Mouse (Mus musculus): ENCODE data around the gene Atp7b. TPM values are rescaled to one million over a fixed set of nuclear protein-coding genes. Genes with fewer than 3 reads are reported as not detected.

The Atp7b gene
- polyA plus RNA-seq, 1 experiment, result not detected

- Histone ChIP-seq H3K4me3 (ENCODE audit: insufficient read depth, low read depth, low read length) (no peak overlapping the region), H3K4me1 (ENCODE audit: control insufficient read depth, insufficient read depth, insufficient read length, low read length) (no peaks in the 10 kb centered on the region), H3K27ac (replicated peaks; ENCODE audit: low read depth, low read length) (no peak overlapping the region)
These were observed 64.9 kb downstream of the Atp7b start for GRCm38 (mm10) chr8:21995181-21995580.

- H3K27ac ChIP-seq (replicated peaks; ENCODE audit: low read depth, low read length), result no peak overlapping the region
- no peak overlapping the region for H3K4me3 ChIP-seq (ENCODE audit: insufficient read depth, low read depth, low read length)
- H3K4me1 ChIP-seq (ENCODE audit: control insufficient read depth, insufficient read depth, insufficient read length, low read length), result no peaks in the 10 kb centered on the region
These were observed 67.9 kb downstream of the Atp7b start for GRCm38 (mm10) chr8:21992184-21992583.

GRCm38 (mm10) chr8:21981664-21982337 is 78.3 kb downstream of the Atp7b start:
- Histone ChIP-seq H3K4me3 (ENCODE audit: insufficient read depth, low read depth, low read length) (no peak overlapping the region), H3K4me1 (ENCODE audit: control insufficient read depth, insufficient read depth, insufficient read length, low read length) (no peaks in the 10 kb centered on the region), H3K27ac (replicated peaks; ENCODE audit: low read depth, low read length) (no peak overlapping the region)

DNA sequence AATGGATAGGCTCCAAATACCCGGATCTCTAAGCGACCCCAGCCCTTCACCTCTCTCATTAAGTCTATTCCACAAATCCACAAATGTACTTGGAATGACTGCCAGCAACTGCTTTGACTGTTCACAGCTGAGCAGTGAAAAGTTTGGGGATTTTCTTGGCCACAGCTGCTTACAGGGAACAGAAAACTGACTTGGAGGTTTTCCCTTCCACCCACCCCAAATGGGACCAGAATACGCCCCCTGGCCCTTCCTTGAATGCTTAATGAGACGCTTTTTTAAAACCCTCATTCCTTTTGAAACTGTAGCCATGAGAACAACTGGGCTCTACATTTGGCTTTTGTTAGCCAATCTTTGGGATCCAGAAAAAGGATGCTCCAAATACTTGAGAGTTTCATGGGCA is 81.9 kb downstream of the Atp7b start:
- no peaks in the 10 kb centered on the region for H3K4me1 ChIP-seq (ENCODE audit: control insufficient read depth, insufficient read depth, insufficient read length, low read length)
- H3K27ac ChIP-seq (replicated peaks; ENCODE audit: low read depth, low read length), result no peak overlapping the region
- H3K4me3 ChIP-seq (ENCODE audit: insufficient read depth, low read depth, low read length), result no peak overlapping the region

DNA sequence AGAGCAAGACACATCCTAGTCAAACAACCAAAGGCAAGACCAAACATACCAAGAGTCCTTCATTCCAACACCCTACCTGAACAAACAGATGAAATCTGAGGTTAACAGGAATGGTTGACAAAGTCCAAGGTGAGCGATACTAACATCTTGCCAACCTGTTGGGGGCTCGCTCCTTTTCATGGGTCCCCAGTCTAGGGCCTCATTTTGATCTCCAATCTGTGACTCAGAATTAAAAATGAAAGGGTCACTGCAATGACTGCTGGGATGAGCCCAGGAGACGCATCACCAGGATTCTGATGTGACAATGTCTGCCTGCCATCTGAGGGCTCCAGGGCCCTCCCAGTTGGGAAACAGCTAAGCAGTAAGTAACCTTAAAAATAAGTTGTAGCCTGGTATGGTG is 90.6 kb downstream of the Atp7b start, which contains the start of gene Ccdc70:
Ccdc70 (plus strand) TSS at position 301 of the 400 bp plus-strand sequence.
- H3K27ac ChIP-seq (replicated peaks; ENCODE audit: low read depth, low read length), result no peak within 1 kb of the TSS
- H3K4me1 ChIP-seq (ENCODE audit: control insufficient read depth, insufficient read depth, insufficient read length, low read length), result no peaks in the 10 kb centered on the region
- H3K4me3 ChIP-seq (ENCODE audit: insufficient read depth, low read depth, low read length), result no peak within 1 kb of the TSS

DNA sequence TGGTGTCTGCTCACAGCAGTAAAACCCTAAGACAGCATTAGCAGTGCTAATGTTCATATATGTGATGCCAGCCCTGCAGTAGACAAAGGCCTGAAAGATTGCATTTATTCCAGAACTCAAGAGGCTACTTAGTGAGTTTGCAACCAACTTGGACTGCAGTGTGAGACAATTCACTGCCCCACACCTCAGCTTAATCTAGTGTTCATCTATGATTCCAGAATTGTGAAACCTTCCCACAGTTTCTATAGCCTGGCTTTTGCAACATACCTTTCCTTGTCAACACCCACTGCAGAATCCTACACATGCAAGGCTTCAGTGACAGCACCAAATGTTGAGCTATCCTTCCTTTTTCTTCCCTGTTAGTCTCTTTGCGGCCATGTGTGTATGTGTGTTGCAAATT is 93.5 kb downstream of the Atp7b start:
- no peak overlapping the region for H3K27ac ChIP-seq (replicated peaks; ENCODE audit: low read depth, low read length)
- H3K4me3 ChIP-seq (ENCODE audit: insufficient read depth, low read depth, low read length), result no peak overlapping the region
- H3K4me1 ChIP-seq (ENCODE audit: control insufficient read depth, insufficient read depth, insufficient read length, low read length), result no peaks in the 10 kb centered on the region

GRCm38 (mm10) chr8:21958414-21958813 is 101.7 kb downstream of the Atp7b start, which contains the start of gene Fam90a1a:
TSS of gene Fam90a1a (plus strand) at chr8:21958714.
- Histone ChIP-seq H3K27ac (replicated peaks; ENCODE audit: low read depth, low read length) (no peak within 1 kb of the TSS), H3K4me1 (ENCODE audit: control insufficient read depth, insufficient read depth, insufficient read length, low read length) (no peaks in the 10 kb centered on the region), H3K4me3 (ENCODE audit: insufficient read depth, low read depth, low read length) (no peak within 1 kb of the TSS)

- no peak overlapping the region for H3K27ac ChIP-seq (replicated peaks; ENCODE audit: low read depth, low read length)
- no peak overlapping the region for H3K4me3 ChIP-seq (ENCODE audit: insufficient read depth, low read depth, low read length)
- no peaks in the 10 kb centered on the region for H3K4me1 ChIP-seq (ENCODE audit: control insufficient read depth, insufficient read depth, insufficient read length, low read length)
These were observed 103.8 kb downstream of the Atp7b start for GRCm38 (mm10) chr8:21956336-21956735.

- no peak overlapping the region for H3K4me3 ChIP-seq (ENCODE audit: insufficient read depth, low read depth, low read length)
- H3K4me1 ChIP-seq (ENCODE audit: control insufficient read depth, insufficient read depth, insufficient read length, low read length), result no peaks in the 10 kb centered on the region
- H3K27ac ChIP-seq (replicated peaks; ENCODE audit: low read depth, low read length), result no peak overlapping the region
These were observed 104.8 kb downstream of the Atp7b start for GRCm38 (mm10) chr8:21955321-21955720.

- Histone ChIP-seq H3K27ac (replicated peaks; ENCODE audit: low read depth, low read length) (no peak overlapping the region), H3K4me1 (ENCODE audit: control insufficient read depth, insufficient read depth, insufficient read length, low read length) (no peaks in the 10 kb centered on the region), H3K4me3 (ENCODE audit: insufficient read depth, low read depth, low read length) (no peak overlapping the region)
These were observed 112.6 kb downstream of the Atp7b start for GRCm38 (mm10) chr8:21947311-21948017.

DNA sequence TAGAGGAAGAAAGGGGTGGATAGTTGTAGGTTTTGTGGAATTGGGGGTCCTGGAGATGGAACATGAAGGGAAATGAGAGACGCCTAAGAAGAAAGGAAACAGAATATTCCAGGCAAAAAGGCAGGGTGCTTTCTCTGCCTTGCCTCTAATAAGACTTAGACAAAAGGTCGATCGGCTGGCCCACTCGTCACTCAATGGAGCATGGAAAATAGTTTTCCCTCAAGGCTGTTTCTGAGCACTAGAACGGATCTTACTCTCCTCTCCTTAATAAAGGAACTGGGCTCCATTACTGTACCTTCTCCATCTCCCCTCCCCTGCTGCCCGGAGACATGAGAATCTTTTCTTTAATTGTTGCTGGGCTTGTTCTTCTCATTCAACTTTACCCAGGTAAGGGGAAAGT is 113.6 kb downstream of the Atp7b start, which contains the start of gene Defb13:
Defb13 (plus strand) TSS at position 301 of the 400 bp plus-strand sequence.
- no peak within 1 kb of the TSS for H3K4me3 ChIP-seq (ENCODE audit: insufficient read depth, low read depth, low read length)
- no peak within 1 kb of the TSS for H3K27ac ChIP-seq (replicated peaks; ENCODE audit: low read depth, low read length)
- no peaks in the 10 kb centered on the region for H3K4me1 ChIP-seq (ENCODE audit: control insufficient read depth, insufficient read depth, insufficient read length, low read length)

Other genes with a start within 250 kb of the Atp7b start
- not detected in 2 replicates for gene Defb50, start 236.8 kb downstream of the Atp7b start, polyA plus RNA-seq (2012; ENCODE audit: insufficient read depth, insufficient read length, missing spikeins)
- not detected in 2 replicates for gene Defb2, start 220.4 kb downstream of the Atp7b start, polyA plus RNA-seq (2012; ENCODE audit: insufficient read depth, insufficient read length, missing spikeins)
- gene Defb10, start 201.4 kb downstream of the Atp7b start, polyA plus RNA-seq (2012; ENCODE audit: insufficient read depth, insufficient read length, missing spikeins), result not detected in 2 replicates
- gene Defb9, start 174.9 kb downstream of the Atp7b start, polyA plus RNA-seq (2012; ENCODE audit: insufficient read depth, insufficient read length, missing spikeins), result not detected in 2 replicates
- not detected in 2 replicates for gene Defb11, start 153.9 kb downstream of the Atp7b start, polyA plus RNA-seq (2012; ENCODE audit: insufficient read depth, insufficient read length, missing spikeins)
- not detected in 2 replicates for gene Defb15, start 127.6 kb downstream of the Atp7b start, polyA plus RNA-seq (2012; ENCODE audit: insufficient read depth, insufficient read length, missing spikeins)
- not detected in 2 replicates for gene Defb35, start 122.0 kb downstream of the Atp7b start, polyA plus RNA-seq (2012; ENCODE audit: insufficient read depth, insufficient read length, missing spikeins)
- gene Defb13, start 113.5 kb downstream of the Atp7b start, polyA plus RNA-seq (2012; ENCODE audit: insufficient read depth, insufficient read length, missing spikeins), result not detected in 2 replicates
- not detected in 2 replicates for gene Fam90a1a, start 101.6 kb downstream of the Atp7b start, polyA plus RNA-seq (2012; ENCODE audit: insufficient read depth, insufficient read length, missing spikeins)
- gene Ccdc70, start 90.5 kb downstream of the Atp7b start, polyA plus RNA-seq (2012; ENCODE audit: insufficient read depth, insufficient read length, missing spikeins), result not detected in 2 replicates
- gene Alg11, start 416 bp upstream of the Atp7b start, polyA plus RNA-seq (2012; ENCODE audit: insufficient read depth, insufficient read length, missing spikeins), result 4.6 and 7.3 TPM in 2 replicates
- not detected in 2 replicates for gene Nek5, start 64.7 kb upstream of the Atp7b start, polyA plus RNA-seq (2012; ENCODE audit: insufficient read depth, insufficient read length, missing spikeins)
- gene Nek3, start 106.1 kb upstream of the Atp7b start, polyA plus RNA-seq (2012; ENCODE audit: insufficient read depth, insufficient read length, missing spikeins), result 0.58 and 1.4 TPM in 2 replicates
- gene Ckap2, start 125.5 kb upstream of the Atp7b start, polyA plus RNA-seq (2012; ENCODE audit: insufficient read depth, insufficient read length, missing spikeins), result 1.1 TPM in 1 of 2 replicates, not detected in the other
- gene Vps36, start 132.5 kb upstream of the Atp7b start, polyA plus RNA-seq (2012; ENCODE audit: insufficient read depth, insufficient read length, missing spikeins), result 27.1 and 35.2 TPM in 2 replicates
- 1.0 and 1.4 TPM in 2 replicates for gene Thsd1, start 167.0 kb upstream of the Atp7b start, polyA plus RNA-seq (2012; ENCODE audit: insufficient read depth, insufficient read length, missing spikeins)
- gene Tpte, start 223.1 kb upstream of the Atp7b start, polyA plus RNA-seq (2012; ENCODE audit: insufficient read depth, insufficient read length, missing spikeins), result 0.71 and 1.1 TPM in 2 replicates

All from brown adipose tissue, adult 24 weeks (tissue).